Mouse (Mus musculus) lung, embryonic 14.5 days (tissue): ENCODE results near the gene Amer3. TPM values are rescaled to one million over a fixed set of nuclear protein-coding genes. Genes with fewer than 3 reads are reported as not detected.
A peak's percentile ranks its signal among the peaks of the same experiment; 100 is the strongest.
"Not testable (repeated sequence)": the region's sequence is repeated elsewhere in the genome, so short reads cannot be mapped to it uniquely, and the experiment has no call there.

ENCODE experiments used
- ATAC-seq: fragments of 200-750 bp; cut with Nextera tagmentation; 2 replicates; pipeline ENCODE4 v1.8.0; 2017; ENCODE audit warnings: mild to moderate bottlenecking, moderate TSS enrichment, moderate library complexity; ENCODE audit not compliant: insufficient read depth
- DNase-seq: peaks from one replicate; pipeline ENCODE4 v3.0.0-alpha.2; 2015
- H3K27ac ChIP-seq: fragments of 300-500 bp; sonication (generic); 2 replicates; pipeline ENCODE4 v1.5.1; 2014; ENCODE audit warnings: low read depth, mild to moderate bottlenecking, moderate library complexity
- H3K27me3 ChIP-seq: fragments of 300-500 bp; sonication (generic); 2 replicates; pipeline ENCODE4 v1.6.1; 2014; ENCODE audit warnings: low read length, control low read depth; ENCODE audit not compliant: insufficient read depth
- H3K36me3 ChIP-seq: fragments of 300-500 bp; sonication (generic); 2 replicates; pipeline ENCODE4 v1.6.1; 2014; ENCODE audit warnings: control low read depth; ENCODE audit not compliant: insufficient read depth
- H3K4me1 ChIP-seq: fragments of 300-500 bp; sonication (generic); 2 replicates; pipeline ENCODE4 v1.6.1; 2014; ENCODE audit warnings: antibody characterized with exemption, control low read depth; ENCODE audit not compliant: insufficient read depth
- H3K4me2 ChIP-seq: fragments of 300-500 bp; sonication (generic); 2 replicates; pipeline ENCODE4 v1.6.1; 2014; ENCODE audit warnings: mild to moderate bottlenecking
- H3K4me3 ChIP-seq: fragments of 300-500 bp; sonication (generic); 2 replicates; pipeline ENCODE4 v1.5.1; 2014; ENCODE audit warnings: low read depth, low read length
- H3K9ac ChIP-seq: fragments of 300-500 bp; sonication (generic); 2 replicates; pipeline ENCODE4 v1.6.1; 2014
- H3K9me3 ChIP-seq: fragments of 300-500 bp; sonication (generic); 2 replicates; pipeline ENCODE4 v1.6.1; 2016; ENCODE audit warnings: low read depth, low read length, control low read depth
- CTCF ChIP-seq: IDR thresholded peaks from 2 replicates; pipeline ENCODE4 v1.5.1; 2016; ENCODE audit warnings: antibody characterized with exemption, low read depth
- WGBS: fragments of 180-500 bp; shearing (Covaris S2); extraction: QIAGEN DNeasy Blood & Tissue Kit; methylation state at CpG from one replicate; pipeline ENCODE4 v1.1.7; 2014; 5-methylcytosine and 5-hydroxymethylcytosine counted together
- polyA plus RNA-seq: library from polyadenylated mRNA; unstranded; fragments of >200 nt; fragmentation: Nextera tagmentation; extraction: Ambion mirVana; gene quantifications from 2 replicates; pipeline ENCODE4 v1.2.1, GENCODE M21; 2014

The Amer3 gene
- polyA plus RNA-seq, 1 experiment from 2014 or later, result not detected

DNA sequence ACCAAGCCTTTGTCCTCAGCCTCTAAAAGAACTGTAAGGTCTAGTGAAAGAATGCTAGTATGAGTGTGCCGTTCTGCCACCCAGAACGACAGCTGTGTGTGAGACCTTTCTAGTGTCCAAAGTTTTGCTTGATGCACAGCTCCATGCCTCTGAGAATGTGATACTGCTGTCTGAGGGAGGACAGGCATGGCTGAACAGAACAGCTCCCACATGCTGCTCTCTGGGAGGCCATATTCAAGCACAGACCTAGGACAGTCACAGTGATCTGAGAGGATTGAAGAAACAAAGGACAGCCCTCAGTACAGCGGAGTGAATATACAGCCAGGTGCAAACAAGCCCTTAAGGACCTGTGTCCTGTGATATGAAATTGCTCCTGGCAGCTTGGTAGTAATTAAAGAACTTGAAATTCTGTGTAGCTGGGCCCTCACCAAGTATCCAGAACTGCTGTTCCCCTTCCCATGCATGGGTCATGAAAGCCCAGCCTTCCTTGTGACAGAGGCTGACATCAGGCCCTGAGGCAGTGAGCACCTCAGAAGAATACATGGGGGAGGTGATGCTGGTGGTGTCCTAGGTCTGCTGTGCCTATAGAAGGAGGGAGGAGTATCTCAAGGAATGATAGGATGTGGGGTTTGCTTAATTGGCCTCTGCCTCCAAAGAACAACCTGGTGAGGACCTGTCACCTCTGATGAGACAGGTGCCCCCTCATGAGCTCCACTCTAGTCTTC, 22.0 kb downstream of the Amer3 start:
- TF ChIP-seq CTCF, result no peak
- WGBS, result 73% methylated on average over 3 of the region's 3 CpGs
- no peak overlapping the region for H3K27ac ChIP-seq
- H3K27me3 ChIP-seq, result no peaks in the 10 kb centered on the region
- H3K9ac ChIP-seq, result no peak overlapping the region
- ATAC-seq, result no peak
- H3K36me3 ChIP-seq, result no peaks in the 10 kb centered on the region
- H3K4me1 ChIP-seq, result no peaks in the 10 kb centered on the region
- H3K4me3 ChIP-seq, result no peak overlapping the region
- H3K4me2 ChIP-seq, result no peak overlapping the region
- DNase-seq, result no peak
- H3K9me3 ChIP-seq, result no peaks in the 10 kb centered on the region

DNA sequence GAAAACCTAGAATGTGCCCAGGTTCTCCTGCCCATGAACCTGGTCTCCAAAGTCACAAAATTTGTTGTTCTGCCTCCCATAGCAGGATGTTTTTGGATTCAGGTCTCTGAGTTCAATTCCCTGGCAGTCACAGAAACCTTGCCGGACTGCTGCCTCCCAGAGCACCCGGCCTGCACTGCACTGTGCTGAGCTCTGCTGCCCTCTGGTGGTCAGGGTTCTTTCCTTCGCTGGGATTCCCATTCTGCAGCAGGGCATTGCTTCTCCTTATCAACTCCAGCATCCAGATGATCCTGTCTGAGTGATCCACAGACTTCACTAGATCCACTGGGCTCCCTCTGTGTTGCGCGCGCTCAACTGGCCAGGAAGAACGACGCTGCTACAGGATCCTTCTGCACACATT, 22.9 kb downstream of the Amer3 start:
- H3K9me3 ChIP-seq, result no peaks in the 10 kb centered on the region
- ATAC-seq (peak; percentile 78), DNase-seq (peak; percentile 91)
- H3K9ac ChIP-seq, result no peak overlapping the region
- peak; percentile 96 for TF ChIP-seq CTCF
- H3K4me1 ChIP-seq, result no peaks in the 10 kb centered on the region
- no peak overlapping the region for H3K27ac ChIP-seq
- H3K4me3 ChIP-seq, result no peak overlapping the region
- 27% methylated on average over 8 of the region's 8 CpGs for WGBS
- no peaks in the 10 kb centered on the region for H3K27me3 ChIP-seq
- H3K36me3 ChIP-seq, result no peaks in the 10 kb centered on the region
- no peak overlapping the region for H3K4me2 ChIP-seq

DNA sequence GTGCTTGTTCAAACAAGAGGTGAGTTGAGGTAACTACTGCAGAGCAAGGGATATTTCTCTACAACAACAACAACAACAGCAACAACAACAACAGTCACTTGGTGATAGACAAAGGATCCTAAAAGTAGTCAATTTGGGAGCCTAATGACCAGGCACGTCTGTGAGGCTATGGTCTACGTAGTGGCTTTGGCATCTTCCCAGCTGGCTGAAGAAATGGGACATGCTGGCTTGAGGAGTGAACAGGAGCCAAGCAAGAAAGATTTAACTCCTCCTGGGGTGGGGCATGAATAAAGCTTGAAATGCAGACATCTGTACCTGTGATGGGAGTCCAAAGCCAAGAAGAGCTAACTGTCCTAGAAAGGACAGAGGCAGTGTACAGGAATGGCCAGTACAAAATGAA, 34.3 kb downstream of the Amer3 start:
- no peak for ATAC-seq
- no peaks in the 10 kb centered on the region for H3K9me3 ChIP-seq
- 67% methylated on average over 2 of the region's 2 CpGs for WGBS
- DNase-seq, result no peak
- no peak overlapping the region for H3K9ac ChIP-seq
- TF ChIP-seq CTCF, result no peak
- H3K36me3 ChIP-seq, result no peaks in the 10 kb centered on the region
- H3K27ac ChIP-seq, result no peak overlapping the region
- no peak overlapping the region for H3K4me3 ChIP-seq
- H3K4me2 ChIP-seq, result no peak overlapping the region
- no peaks in the 10 kb centered on the region for H3K4me1 ChIP-seq
- H3K27me3 ChIP-seq, result no peaks in the 10 kb centered on the region

DNA sequence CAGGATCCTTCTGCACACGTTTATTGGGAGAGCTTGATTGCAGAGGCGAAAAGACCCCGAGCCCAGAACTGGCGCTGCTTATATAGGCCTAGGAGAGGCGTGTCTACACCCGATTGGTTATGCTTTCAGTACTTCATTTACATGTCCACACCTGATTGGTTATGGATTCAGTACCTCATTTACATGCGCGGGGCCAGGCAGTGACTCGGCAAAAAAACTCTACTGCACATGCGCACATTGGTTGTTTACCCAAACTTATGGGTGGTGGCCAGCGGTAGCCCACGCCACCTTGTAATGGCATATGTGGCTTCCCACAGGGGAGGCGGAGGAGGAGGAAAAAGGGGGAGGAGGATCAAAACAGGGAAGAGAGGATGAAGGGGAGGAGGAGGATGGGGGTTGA, 40.7 kb downstream of the Amer3 start:
- DNase-seq, H3K36me3 ChIP-seq, H3K4me1 ChIP-seq, H3K27me3 ChIP-seq, H3K4me2 ChIP-seq, H3K27ac ChIP-seq, H3K9me3 ChIP-seq, ATAC-seq, H3K9ac ChIP-seq, H3K4me3 ChIP-seq: not testable (repeated sequence)
- WGBS, result 91% methylated on average over 13 of the region's 13 CpGs

DNA sequence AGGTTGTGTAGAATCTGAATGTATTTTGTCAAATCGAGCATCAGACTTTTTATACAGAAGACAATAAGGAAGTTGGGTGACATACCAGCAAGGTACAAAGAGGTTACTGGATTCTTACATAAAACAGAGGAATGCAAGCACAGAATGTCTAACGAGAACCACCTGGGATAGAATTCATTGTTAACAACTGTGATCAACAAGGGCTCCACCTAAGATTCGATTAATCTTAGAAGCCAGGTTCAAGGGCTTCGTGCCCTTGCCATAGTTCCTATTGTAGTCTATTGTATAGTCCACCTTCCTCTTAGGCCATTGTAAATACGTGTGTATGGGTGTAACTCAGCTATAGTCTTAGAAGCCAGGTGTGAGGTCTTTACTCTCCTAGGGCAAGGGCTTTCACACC, 41.3 kb downstream of the Amer3 start:
- not testable (repeated sequence) for H3K27me3 ChIP-seq, H3K4me3 ChIP-seq, H3K4me2 ChIP-seq, H3K4me1 ChIP-seq, H3K9ac ChIP-seq, ATAC-seq, H3K27ac ChIP-seq, H3K9me3 ChIP-seq, DNase-seq, H3K36me3 ChIP-seq
- 80% methylated on average over 5 of the region's 5 CpGs for WGBS

DNA sequence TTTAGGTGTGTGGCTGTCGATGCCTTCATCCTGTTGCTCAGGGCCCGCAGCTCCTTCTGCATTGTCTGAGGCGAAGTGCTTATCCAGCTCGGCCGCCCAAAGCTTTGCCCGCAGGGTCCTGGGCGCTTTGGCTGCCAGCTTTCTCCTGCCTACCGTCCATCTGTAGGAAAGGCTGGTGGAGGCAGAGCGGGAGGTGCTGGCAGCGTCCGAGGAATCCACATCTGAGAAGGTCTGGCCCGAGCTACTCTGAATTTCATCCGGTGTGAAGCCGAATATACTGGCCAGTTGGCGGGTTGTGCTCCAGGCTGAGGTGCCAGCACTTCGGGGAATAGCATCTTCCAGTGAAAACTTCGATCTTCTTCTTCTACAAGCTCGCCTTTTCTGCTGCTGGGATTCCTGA, 56.3 kb downstream of the Amer3 start:
- H3K36me3 ChIP-seq, result no peaks in the 10 kb centered on the region
- no peaks in the 10 kb centered on the region for H3K9me3 ChIP-seq
- no peak overlapping the region for H3K4me2 ChIP-seq
- H3K4me1 ChIP-seq, result no peaks in the 10 kb centered on the region
- H3K9ac ChIP-seq, result no peak overlapping the region
- ATAC-seq (no peak), DNase-seq (no peak)
- H3K27ac ChIP-seq, result no peak overlapping the region
- no peak for TF ChIP-seq CTCF
- WGBS, result 79% methylated on average over 18 of the region's 18 CpGs
- no peak overlapping the region for H3K4me3 ChIP-seq
- no peaks in the 10 kb centered on the region for H3K27me3 ChIP-seq

Other genes starting within 250 kb of the Amer3 start
- 50.4 and 51.8 TPM in 2 replicates for gene Ccdc115, start 140.0 kb upstream of the Amer3 start, polyA plus RNA-seq
- gene Imp4, start 139.8 kb upstream of the Amer3 start, polyA plus RNA-seq, result 91.1 and 91.2 TPM in 2 replicates
- gene Ptpn18, start 119.9 kb upstream of the Amer3 start, polyA plus RNA-seq, result 43.2 and 48.1 TPM in 2 replicates
- gene Prss39, start 81.2 kb upstream of the Amer3 start, polyA plus RNA-seq, result not detected in 2 replicates
- gene Cfc1, start 44.0 kb upstream of the Amer3 start, polyA plus RNA-seq, result 0.24 TPM in 1 of 2 replicates, not detected in the other
- not detected in 2 replicates for gene Prss40, start 18.7 kb upstream of the Amer3 start, polyA plus RNA-seq